Mouse (Mus musculus) intestine, embryonic 15.5 days (tissue): Measurements from ENCODE around the gene Tcf7l1. TPM values are rescaled to one million over a fixed set of nuclear protein-coding genes. Genes with fewer than 3 reads are reported as not detected.

ENCODE experiments used
- ATAC-seq: fragments of 200-750 bp; cut with Nextera tagmentation; 2 replicates; pipeline ENCODE4 v1.8.0; 2017; ENCODE audit warnings: moderate TSS enrichment, moderate library complexity
- H3K27ac ChIP-seq: fragments of 300-500 bp; sonication (generic); 2 replicates; pipeline ENCODE4 v1.5.1; 2015; ENCODE audit warnings: mild to moderate bottlenecking, inconsistent platforms
- H3K27me3 ChIP-seq: fragments of 300-500 bp; sonication (generic); replicated peaks from 2 replicates; pipeline ENCODE4 v1.6.1; 2015; ENCODE audit warnings: inconsistent platforms
- H3K36me3 ChIP-seq: fragments of 300-500 bp; sonication (generic); 2 replicates; pipeline ENCODE4 v1.6.1; 2015; ENCODE audit warnings: inconsistent platforms
- H3K4me1 ChIP-seq: fragments of 300-500 bp; sonication (generic); replicated peaks from 2 replicates; pipeline ENCODE4 v1.6.1; 2015; ENCODE audit warnings: inconsistent platforms
- H3K4me2 ChIP-seq: fragments of 300-500 bp; sonication (generic); replicated peaks from 2 replicates; pipeline ENCODE4 v1.6.1; 2015; ENCODE audit warnings: mild to moderate bottlenecking, inconsistent platforms
- H3K4me3 ChIP-seq: fragments of 300-500 bp; sonication (generic); replicated peaks from 2 replicates; pipeline ENCODE4 v1.5.1; 2015; ENCODE audit warnings: inconsistent platforms
- H3K9ac ChIP-seq: fragments of 300-500 bp; sonication (generic); 2 replicates; pipeline ENCODE4 v1.6.1; 2015; ENCODE audit warnings: inconsistent platforms
- H3K9me3 ChIP-seq: fragments of 300-500 bp; sonication (generic); 2 replicates; pipeline ENCODE4 v1.6.1; 2016; ENCODE audit warnings: inconsistent platforms
- WGBS: fragments of 180-500 bp; shearing (Covaris S2); methylation state at CpG from one replicate; pipeline ENCODE4 v1.1.7; 2015; 5-methylcytosine and 5-hydroxymethylcytosine counted together
- polyA plus RNA-seq: library from polyadenylated mRNA; unstranded; fragments of >200 nt; fragmentation: Nextera tagmentation; extraction: Ambion mirVana; gene quantifications from 2 replicates; pipeline ENCODE4 v1.2.1, GENCODE M21; 2015

Tcf7l1 gene
- polyA plus RNA-seq, 1 experiment from 2014 or later, result 15.0 TPM

DNA sequence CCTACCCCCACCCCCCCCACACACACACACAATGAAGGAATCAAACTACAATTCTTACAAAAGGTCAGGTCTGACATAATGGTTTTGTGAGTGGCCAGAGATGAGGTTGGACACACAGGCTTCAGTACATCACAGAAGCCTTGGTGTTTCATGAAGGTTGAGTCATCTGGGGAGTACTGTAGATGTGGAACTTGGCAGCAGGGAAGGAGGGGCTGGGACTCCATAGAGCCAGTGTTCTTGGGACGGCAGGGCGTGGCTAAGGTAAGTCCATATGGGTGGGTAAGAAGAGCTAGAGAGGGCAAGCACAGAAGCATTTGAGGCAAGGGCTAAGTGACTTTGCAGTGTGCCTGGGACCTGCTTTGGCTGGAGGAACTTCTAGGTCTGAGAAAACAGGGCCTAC lies 185.0 kb downstream of the Tcf7l1 start:
- Histone ChIP-seq H3K9me3 (no peaks in the 10 kb centered on the region), H3K4me3 (no peak overlapping the region), H3K4me1 (no peaks in the 10 kb centered on the region), H3K4me2 (no peak overlapping the region), H3K9ac (no peak overlapping the region), H3K27me3 (no peaks in the 10 kb centered on the region), H3K27ac (no peak overlapping the region), H3K36me3 (peaks cover 17% of the 10 kb centered on the region)
- 87% methylated on average over 2 of the region's 2 CpGs for WGBS
- no peak for ATAC-seq

DNA sequence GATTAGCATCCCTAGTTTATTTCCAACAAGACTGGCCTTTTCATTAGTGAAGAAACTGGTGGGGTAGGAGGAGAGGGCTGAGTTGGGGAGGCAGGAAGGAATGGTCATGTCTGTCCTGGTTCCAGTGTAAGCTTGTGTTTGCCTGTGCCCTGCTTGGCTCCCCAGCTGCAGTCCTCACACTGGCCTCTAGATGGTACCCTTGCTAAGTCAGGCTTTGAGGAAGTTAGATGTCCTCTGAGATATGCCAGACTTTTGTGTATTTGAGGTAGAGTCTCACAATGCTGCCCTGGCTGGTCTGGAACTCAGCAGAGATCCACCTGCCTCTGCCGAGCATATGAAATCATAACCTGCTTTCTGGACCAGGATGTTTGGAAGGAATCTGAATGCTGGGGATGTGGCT lies 187.3 kb downstream of the Tcf7l1 start:
- 18% methylated on average over 1 of the region's 1 CpGs for WGBS
- ATAC-seq, result no peak
- H3K27ac ChIP-seq, result no peak overlapping the region

DNA sequence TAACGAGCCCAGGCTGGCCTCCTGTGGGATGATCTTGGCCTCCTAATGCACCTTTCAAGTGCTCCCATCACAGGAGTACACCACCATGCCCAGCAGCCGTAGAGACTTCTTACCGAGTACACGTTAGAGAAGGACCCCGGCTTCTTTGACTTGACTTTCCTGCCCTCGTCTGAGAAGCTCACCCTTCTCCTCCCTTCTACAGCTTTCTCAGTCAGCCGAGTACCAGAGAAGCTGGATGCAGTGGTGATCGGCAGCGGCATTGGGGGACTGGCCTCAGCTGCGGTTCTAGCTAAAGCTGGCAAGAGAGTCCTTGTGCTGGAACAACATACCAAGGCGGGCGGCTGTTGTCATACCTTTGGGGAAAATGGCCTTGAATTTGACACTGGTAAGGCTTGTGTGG lies 188.3 kb downstream of the Tcf7l1 start:
- no peaks in the 10 kb centered on the region for H3K27me3 ChIP-seq
- H3K4me1 ChIP-seq, result peaks cover 4% of the 10 kb centered on the region; the same call in 1 of the 2 replicates
- 84% methylated on average over 12 of the region's 12 CpGs for WGBS
- no peak overlapping the region for H3K4me3 ChIP-seq
- no peak overlapping the region for H3K27ac ChIP-seq
- ATAC-seq, result no peak
- H3K9me3 ChIP-seq, result no peaks in the 10 kb centered on the region
- H3K36me3 ChIP-seq, result 0 out of 2 replicates have a peak, but pooled peaks cover 2% of the 10 kb centered on the region
- no peak overlapping the region for H3K9ac ChIP-seq
- H3K4me2 ChIP-seq, result no peak overlapping the region

More for the DNA sequence above, 187.3 kb downstream of the Tcf7l1 start:
- H3K4me2 ChIP-seq, result no peak overlapping the region
- H3K9ac ChIP-seq, result no peak overlapping the region
- no peaks in the 10 kb centered on the region for H3K9me3 ChIP-seq
- H3K36me3 ChIP-seq, result peaks cover 9% of the 10 kb centered on the region
- H3K27me3 ChIP-seq, result no peaks in the 10 kb centered on the region
- H3K4me3 ChIP-seq, result no peak overlapping the region
- peaks cover 4% of the 10 kb centered on the region; the same call in 1 of the 2 replicates for H3K4me1 ChIP-seq

DNA sequence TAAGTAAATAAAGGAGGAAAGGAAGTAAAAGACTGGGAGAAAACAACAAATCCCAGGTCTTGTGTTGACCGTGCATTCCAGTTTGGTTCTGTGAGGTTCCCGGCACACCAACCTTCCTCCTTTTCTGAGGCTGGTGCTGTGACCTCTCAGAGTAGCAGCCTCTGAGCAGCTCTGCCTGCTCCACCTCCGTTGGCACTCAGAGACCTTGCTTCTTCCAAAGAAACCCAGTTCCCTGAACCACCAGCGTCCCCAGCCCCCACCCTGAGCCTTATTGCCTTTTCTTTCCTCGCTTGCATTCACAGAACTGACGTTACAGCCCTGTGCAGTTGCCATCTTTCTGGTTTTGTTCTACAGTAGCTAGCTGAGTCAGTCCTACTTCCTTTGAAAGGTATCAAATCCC lies 188.8 kb downstream of the Tcf7l1 start:
- no peak overlapping the region for H3K4me2 ChIP-seq
- H3K4me1 ChIP-seq, result peaks cover 4% of the 10 kb centered on the region; the same call in 1 of the 2 replicates
- H3K27me3 ChIP-seq, result no peaks in the 10 kb centered on the region
- no peak overlapping the region for H3K27ac ChIP-seq
- H3K9me3 ChIP-seq, result no peaks in the 10 kb centered on the region
- H3K36me3 ChIP-seq, result no peaks in the 10 kb centered on the region
- H3K4me3 ChIP-seq, result no peak overlapping the region
- H3K9ac ChIP-seq, result no peak overlapping the region
- WGBS, result 77% methylated on average over 6 of the region's 6 CpGs
- no peak for ATAC-seq

DNA sequence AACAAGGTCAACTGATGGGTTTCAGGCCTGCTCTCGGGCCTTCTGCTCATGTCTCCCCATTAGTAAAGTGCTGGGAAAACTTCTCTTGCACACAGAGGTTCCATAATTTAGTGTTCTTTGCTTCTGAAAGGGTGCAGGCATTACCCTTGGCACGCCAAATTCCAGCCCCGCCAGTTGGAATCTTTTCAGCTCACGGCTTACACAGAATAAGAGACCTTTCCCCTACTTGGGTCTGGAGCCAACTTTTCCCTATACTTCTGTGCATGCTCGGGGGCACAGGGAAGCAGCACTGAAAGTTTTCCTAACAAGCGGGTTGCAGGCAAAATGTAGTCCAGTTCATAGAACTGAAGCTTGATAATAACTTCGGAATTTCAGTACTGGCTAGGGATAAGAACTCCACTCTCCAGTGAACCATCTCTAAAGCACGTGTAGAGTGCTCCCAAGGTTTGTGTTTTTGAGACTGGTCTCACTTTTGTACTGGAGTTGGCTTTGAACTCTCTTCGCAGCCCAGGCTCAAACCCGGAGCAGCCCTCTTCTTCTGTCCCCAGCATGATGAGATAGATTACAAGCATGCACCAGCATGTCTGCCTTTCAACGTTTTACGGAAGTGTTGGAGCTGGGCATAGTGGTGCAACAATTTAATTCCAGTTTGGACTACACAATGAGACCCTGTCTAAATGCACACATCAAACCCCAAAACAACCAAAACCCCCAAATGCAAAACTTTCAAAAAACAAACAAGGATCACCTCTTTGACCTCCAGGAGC lies 190.1 kb downstream of the Tcf7l1 start:
- Histone ChIP-seq H3K9ac (peak overlapping the region; percentile 51), H3K4me2 (peak overlapping the region; percentile 68), H3K9me3 (no peaks in the 10 kb centered on the region), H3K27ac (peak overlapping the region; percentile 63), H3K27me3 (no peaks in the 10 kb centered on the region), H3K4me1 (peaks cover 4% of the 10 kb centered on the region; the same call in 1 of the 2 replicates), H3K36me3 (no peaks in the 10 kb centered on the region), H3K4me3 (peak overlapping the region; percentile 54)
- WGBS, result 42% methylated on average over 12 of the region's 12 CpGs
- ATAC-seq, result peak; percentile 44

DNA sequence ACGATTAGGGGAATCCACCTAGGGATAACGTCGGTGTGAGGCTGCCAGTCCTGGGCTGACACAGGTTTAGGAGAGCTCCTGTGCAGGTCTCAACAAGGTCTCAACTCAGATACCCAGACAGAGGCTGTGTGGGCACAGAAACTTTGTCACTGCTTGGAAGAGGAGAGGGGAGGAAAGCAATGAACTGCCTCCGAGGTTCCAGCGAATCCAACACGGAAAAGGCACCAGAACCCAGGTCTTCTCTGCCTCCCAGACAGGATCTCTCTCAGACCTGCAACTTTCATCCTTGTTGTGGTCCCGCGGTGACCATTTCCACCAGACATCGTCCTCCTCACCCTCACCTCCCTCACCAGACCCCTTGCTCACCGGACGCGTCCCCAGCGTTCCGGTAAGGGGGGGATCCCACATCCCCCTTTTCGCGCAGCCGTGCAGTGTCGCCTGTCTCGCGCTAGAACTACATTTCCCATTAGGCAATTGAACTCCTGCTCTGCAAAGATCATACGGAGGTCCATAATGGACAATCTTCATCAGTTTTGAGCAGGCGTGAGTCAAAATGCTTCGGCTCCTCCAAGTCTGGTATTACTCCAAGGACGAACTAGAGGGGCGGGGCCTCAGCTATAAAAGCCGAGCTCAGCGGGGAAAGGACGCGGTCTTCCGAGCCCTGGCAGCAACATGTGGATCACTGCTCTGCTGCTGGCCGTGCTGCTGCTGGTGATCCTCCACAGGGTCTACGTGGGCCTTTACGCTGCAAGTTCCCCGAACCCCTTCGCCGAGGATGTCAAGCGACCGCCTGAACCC lies 190.9 kb downstream of the Tcf7l1 start, which contains the start of the genes Elmod3 and Retsat:
Gene Elmod3 (minus strand): TSS at position 458 of the 798 bp plus-strand sequence.
Gene Retsat (plus strand): TSS at position 520 of the 798 bp plus-strand sequence.
- H3K27ac ChIP-seq, result peak within 1 kb of the TSS; percentile 63
- WGBS, result under 1% methylated on average over 38 of the region's 38 CpGs
- peak; percentile 93 for ATAC-seq
- peak within 1 kb of the TSS; percentile 68 for H3K4me2 ChIP-seq
- H3K4me3 ChIP-seq, result peak within 1 kb of the TSS; percentile 54
- H3K36me3 ChIP-seq, result no peaks in the 10 kb centered on the region
- no peaks in the 10 kb centered on the region for H3K9me3 ChIP-seq
- H3K27me3 ChIP-seq, result no peaks in the 10 kb centered on the region
- peak within 1 kb of the TSS; percentile 59 for H3K9ac ChIP-seq
- H3K4me1 ChIP-seq, result peaks cover 4% of the 10 kb centered on the region; the same call in 1 of the 2 replicates

DNA sequence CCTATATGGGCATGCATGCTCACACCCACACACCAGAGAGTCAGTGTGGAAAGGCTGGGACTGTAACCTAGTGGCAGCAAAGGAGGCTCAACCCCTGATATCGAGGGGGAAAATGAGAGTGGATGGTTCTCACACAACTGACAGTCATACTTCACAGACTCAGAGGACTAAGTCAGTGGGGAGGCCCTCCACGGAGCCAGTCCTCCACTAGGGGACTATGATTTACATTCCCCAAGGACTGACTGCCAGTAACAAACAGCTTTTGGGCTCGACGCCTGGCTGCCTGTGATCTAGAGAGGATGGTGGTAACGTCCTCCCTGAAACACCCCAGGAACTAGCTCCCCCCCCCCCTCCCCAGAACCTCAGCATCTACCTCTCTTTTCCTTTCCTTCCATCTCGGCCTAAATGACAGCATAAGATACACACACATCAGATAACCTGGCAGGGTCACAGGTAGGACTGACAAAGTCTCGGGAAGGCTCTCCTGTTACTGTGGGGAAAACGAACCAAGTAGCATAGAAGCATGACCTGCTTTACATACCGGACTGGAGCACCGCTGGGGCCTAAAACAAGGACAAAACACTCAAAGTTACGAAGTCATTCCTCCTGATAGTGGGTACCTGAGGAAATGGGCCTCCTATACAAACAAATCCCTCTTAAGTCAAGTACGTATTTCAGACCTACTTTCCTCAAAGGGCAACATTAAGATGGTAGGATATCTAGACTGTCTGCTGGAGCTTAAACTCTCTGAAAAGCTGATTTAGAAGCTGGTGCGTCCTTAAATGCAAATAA lies 191.8 kb downstream of the Tcf7l1 start:
- no peaks in the 10 kb centered on the region for H3K36me3 ChIP-seq
- H3K9ac ChIP-seq, result peak overlapping the region; percentile 59
- peak overlapping the region; percentile 68 for H3K4me2 ChIP-seq
- ATAC-seq, result no peak
- no peaks in the 10 kb centered on the region for H3K9me3 ChIP-seq
- H3K27ac ChIP-seq, result 0 out of 2 replicates have a peak overlapping the region, but pooled peaks have one; percentile 2
- H3K4me1 ChIP-seq, result peaks cover 4% of the 10 kb centered on the region; the same call in 1 of the 2 replicates
- 27% methylated on average over 13 of the region's 13 CpGs for WGBS
- peak overlapping the region; percentile 54 for H3K4me3 ChIP-seq
- H3K27me3 ChIP-seq, result no peaks in the 10 kb centered on the region

DNA sequence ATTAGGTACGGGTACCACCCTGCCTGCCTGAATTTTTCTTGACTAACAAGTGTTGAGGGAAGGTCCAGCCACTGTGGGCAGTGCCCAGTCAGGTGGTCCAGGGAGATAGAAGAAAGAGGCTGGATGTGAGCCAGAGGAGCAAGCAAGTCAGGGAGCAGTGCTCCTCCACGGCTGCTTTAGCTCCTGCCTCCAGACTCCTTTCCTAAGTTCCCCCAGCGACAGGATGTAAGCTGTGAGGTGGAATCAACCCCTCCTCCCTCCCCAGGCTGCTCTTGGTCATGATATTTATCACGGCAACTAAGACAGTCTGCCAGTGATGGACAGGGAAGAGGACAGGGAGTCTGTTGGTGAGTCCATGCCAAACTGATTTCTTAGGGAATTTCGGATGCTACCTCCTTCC lies 195.1 kb downstream of the Tcf7l1 start:
- no peaks in the 10 kb centered on the region for H3K9me3 ChIP-seq
- H3K4me1 ChIP-seq, result peaks cover 4% of the 10 kb centered on the region; the same call in 1 of the 2 replicates
- no peak overlapping the region for H3K4me2 ChIP-seq
- no peaks in the 10 kb centered on the region for H3K27me3 ChIP-seq
- H3K4me3 ChIP-seq, result no peak overlapping the region
- WGBS, result 50% methylated on average over 5 of the region's 5 CpGs
- no peaks in the 10 kb centered on the region for H3K36me3 ChIP-seq
- no peak overlapping the region for H3K27ac ChIP-seq
- no peak overlapping the region for H3K9ac ChIP-seq
- no peak for ATAC-seq

DNA sequence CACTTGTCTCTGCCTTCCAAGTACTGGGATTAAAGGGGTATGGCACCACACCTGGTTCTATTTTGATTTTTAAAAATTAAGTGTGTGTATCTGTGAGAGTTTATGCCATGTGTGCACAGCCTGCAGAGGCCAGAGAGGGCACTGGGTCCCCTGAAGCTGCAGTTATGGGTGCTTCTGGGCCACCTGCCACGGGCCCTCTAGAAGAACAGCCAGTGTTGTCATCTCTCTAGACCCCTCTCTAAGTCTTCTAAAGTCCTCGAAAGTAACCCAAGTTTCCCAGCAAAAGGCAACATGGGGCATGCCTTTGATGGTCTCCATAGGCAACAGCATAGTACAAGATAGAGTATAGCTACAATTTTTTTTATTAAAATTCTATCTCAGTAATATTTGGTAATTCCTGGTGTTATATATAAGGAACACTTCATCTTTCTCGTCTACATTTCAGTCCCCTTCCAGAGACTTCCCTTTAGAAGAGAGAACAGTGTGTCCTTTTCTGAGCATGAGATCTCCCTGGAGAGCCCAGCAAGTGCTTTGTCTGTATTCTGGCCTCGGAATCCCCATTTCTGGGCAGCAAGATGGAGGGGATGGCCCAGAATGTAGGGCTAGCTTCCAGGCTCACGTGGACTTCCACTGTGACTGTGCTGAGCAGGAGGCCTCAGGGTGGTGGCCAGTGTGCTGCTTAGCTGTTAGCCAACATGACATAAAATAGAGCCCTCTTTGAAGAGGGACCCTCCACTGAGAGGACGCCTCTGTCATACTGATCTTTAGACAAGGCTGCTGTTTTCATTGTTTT lies 195.8 kb downstream of the Tcf7l1 start:
- WGBS, result 81% methylated on average over 6 of the region's 6 CpGs

DNA sequence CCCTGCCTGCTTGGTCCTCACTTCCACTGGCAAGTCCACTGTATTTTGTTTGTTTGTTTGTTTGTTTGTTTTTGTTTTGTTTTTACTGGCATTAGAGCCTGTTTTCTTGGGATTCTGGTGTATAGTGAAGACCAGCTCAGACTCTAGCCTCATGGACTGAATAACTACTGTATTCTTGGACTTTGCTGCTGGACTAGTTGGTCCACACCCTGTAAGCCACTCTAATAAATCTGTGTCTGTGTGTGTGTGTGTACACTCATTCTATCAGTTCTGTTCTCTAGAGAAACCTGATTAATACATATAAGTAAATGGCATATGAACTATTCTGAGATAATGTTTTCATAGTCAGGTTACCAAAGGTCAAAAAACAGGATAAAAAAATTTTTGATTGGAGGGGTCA lies 198.9 kb downstream of the Tcf7l1 start:
- H3K36me3 ChIP-seq, result no peaks in the 10 kb centered on the region
- no peak overlapping the region for H3K4me3 ChIP-seq
- H3K9me3 ChIP-seq, result no peaks in the 10 kb centered on the region
- no peaks in the 10 kb centered on the region for H3K27me3 ChIP-seq
- no peak overlapping the region for H3K27ac ChIP-seq
- no peak overlapping the region for H3K4me2 ChIP-seq
- ATAC-seq, result no peak
- no peaks in the 10 kb centered on the region for H3K4me1 ChIP-seq
- no peak overlapping the region for H3K9ac ChIP-seq

More for the DNA sequence above, 195.8 kb downstream of the Tcf7l1 start:
- H3K36me3 ChIP-seq, result no peaks in the 10 kb centered on the region
- no peaks in the 10 kb centered on the region for H3K27me3 ChIP-seq
- no peak overlapping the region for H3K27ac ChIP-seq
- H3K9me3 ChIP-seq, result no peaks in the 10 kb centered on the region
- H3K4me2 ChIP-seq, result no peak overlapping the region
- H3K4me3 ChIP-seq, result no peak overlapping the region
- peaks cover 4% of the 10 kb centered on the region; the same call in 1 of the 2 replicates for H3K4me1 ChIP-seq
- no peak for ATAC-seq
- H3K9ac ChIP-seq, result no peak overlapping the region

DNA sequence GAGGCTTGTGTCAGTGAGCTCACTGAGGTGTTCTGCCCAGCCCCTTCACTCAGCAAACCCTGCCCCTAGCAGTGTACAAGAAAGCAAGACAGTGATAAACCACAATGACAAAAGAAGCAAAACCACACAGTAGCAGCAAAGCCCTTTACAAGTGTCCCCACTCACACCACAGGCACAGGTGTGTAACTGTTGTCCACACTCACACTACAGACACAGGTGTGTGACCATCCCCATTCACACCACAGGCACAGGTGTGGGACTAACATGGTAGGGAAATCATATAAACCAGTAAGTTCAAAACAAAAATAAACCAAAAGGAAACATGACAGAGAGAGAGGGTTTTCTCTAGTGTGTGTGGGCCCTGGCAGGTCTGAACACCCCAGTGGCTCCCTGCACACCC lies 200.7 kb downstream of the Tcf7l1 start:
- H3K27me3 ChIP-seq, result no peaks in the 10 kb centered on the region
- H3K9ac ChIP-seq, result no peak overlapping the region
- no peak for ATAC-seq
- H3K4me1 ChIP-seq, result no peaks in the 10 kb centered on the region
- no peaks in the 10 kb centered on the region for H3K36me3 ChIP-seq
- no peaks in the 10 kb centered on the region for H3K9me3 ChIP-seq
- H3K27ac ChIP-seq, result no peak overlapping the region
- no peak overlapping the region for H3K4me3 ChIP-seq
- H3K4me2 ChIP-seq, result no peak overlapping the region
